Mouse (Mus musculus): ENCODE results near the gene Col1a1. TPM values are rescaled to one million over a fixed set of nuclear protein-coding genes. Genes with fewer than 3 reads are reported as not detected.
A peak's percentile ranks its signal among the peaks of the same experiment; 100 is the strongest.

Gene Col1a1
- polyA plus RNA-seq, 1 experiment from 2014 or later = 82.7 TPM

GRCm38 (mm10) chr11:94985822-94986221 lies 49.8 kb downstream of the Col1a1 start:
- H3K4me2 ChIP-seq = no peak overlapping the region
- no peaks in the 10 kb centered on the region for H3K36me3 ChIP-seq (replicated peaks)
- H3K27me3 ChIP-seq (replicated peaks) = no peaks in the 10 kb centered on the region
- peaks cover 29% of the 10 kb centered on the region for H3K4me1 ChIP-seq
- H3K9ac ChIP-seq = no peak overlapping the region
- 74% methylated on average over 5 of the region's 5 CpGs for WGBS
- H3K27ac ChIP-seq = no peak overlapping the region
- no peak overlapping the region for H3K4me3 ChIP-seq
- no peaks in the 10 kb centered on the region for H3K9me3 ChIP-seq
- no peak for ATAC-seq (replicated peaks)

- H3K27ac ChIP-seq = no peak overlapping the region
- no peak for ATAC-seq (replicated peaks)
- WGBS = 51% methylated on average over 2 of the region's 2 CpGs
These were observed 50.4 kb downstream of the Col1a1 start for GRCm38 (mm10) chr11:94986435-94986834.

GRCm38 (mm10) chr11:94987341-94987740 lies 51.3 kb downstream of the Col1a1 start:
- WGBS = 34% methylated on average over 6 of the region's 6 CpGs
- Histone ChIP-seq H3K27ac (no peak overlapping the region), H3K4me2 (no peak overlapping the region), H3K27me3 (replicated peaks) (no peaks in the 10 kb centered on the region), H3K4me1 (peaks cover 29% of the 10 kb centered on the region), H3K36me3 (replicated peaks) (no peaks in the 10 kb centered on the region), H3K9ac (no peak overlapping the region), H3K9me3 (no peaks in the 10 kb centered on the region), H3K4me3 (no peak overlapping the region)
- no peak for ATAC-seq (replicated peaks)

More at GRCm38 (mm10) chr11:94986435-94986834, 50.4 kb downstream of the Col1a1 start:
- Histone ChIP-seq H3K9me3 (no peaks in the 10 kb centered on the region), H3K4me3 (no peak overlapping the region), H3K4me2 (no peak overlapping the region), H3K27me3 (replicated peaks) (no peaks in the 10 kb centered on the region), H3K9ac (no peak overlapping the region), H3K4me1 (peaks cover 29% of the 10 kb centered on the region), H3K36me3 (replicated peaks) (no peaks in the 10 kb centered on the region)

DNA sequence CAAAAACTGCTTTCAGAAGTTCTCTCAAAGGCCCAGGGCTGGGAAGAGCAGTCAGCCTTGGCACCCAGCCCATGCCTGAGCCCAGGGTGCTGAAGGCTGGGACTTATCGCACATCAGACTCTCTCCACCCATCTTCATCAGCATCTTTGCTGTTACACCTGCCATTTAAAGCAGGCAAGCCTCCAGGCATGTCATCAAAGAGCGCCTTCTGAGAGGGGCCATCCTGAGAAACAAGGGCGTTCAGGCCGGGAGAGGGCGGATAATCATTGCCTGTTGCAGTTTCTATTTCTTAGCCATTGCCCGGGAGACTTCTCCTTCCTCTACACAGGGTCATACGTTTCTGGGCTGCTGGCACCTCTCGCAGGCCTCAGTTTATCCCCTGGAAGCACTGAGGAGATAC lies 51.8 kb downstream of the Col1a1 start:
- no peaks in the 10 kb centered on the region for H3K36me3 ChIP-seq (replicated peaks)
- H3K4me2 ChIP-seq = no peak overlapping the region
- no peak for ATAC-seq (replicated peaks)
- H3K9me3 ChIP-seq = no peaks in the 10 kb centered on the region
- 85% methylated on average over 8 of the region's 8 CpGs for WGBS
- H3K27ac ChIP-seq = no peak overlapping the region
- H3K27me3 ChIP-seq (replicated peaks) = no peaks in the 10 kb centered on the region
- no peak overlapping the region for H3K9ac ChIP-seq
- H3K4me1 ChIP-seq = peaks cover 32% of the 10 kb centered on the region
- no peak overlapping the region for H3K4me3 ChIP-seq

GRCm38 (mm10) chr11:94988780-94989561 lies 52.9 kb downstream of the Col1a1 start:
- WGBS = 20% methylated on average over 10 of the region's 10 CpGs
- Histone ChIP-seq H3K9me3 (no peaks in the 10 kb centered on the region), H3K4me3 (peak overlapping the region; percentile 97), H3K4me2 (peak overlapping the region; percentile 98), H3K4me1 (peaks cover 43% of the 10 kb centered on the region), H3K9ac (peak overlapping the region; percentile 68), H3K36me3 (replicated peaks) (no peaks in the 10 kb centered on the region), H3K27ac (peak overlapping the region; percentile 96), H3K27me3 (replicated peaks) (no peaks in the 10 kb centered on the region)
- ATAC-seq (replicated peaks) = no peak

GRCm38 (mm10) chr11:94989562-94990017 lies 53.6 kb downstream of the Col1a1 start:
- H3K9me3 ChIP-seq = no peaks in the 10 kb centered on the region
- no peaks in the 10 kb centered on the region for H3K27me3 ChIP-seq (replicated peaks)
- no peaks in the 10 kb centered on the region for H3K36me3 ChIP-seq (replicated peaks)
- WGBS = under 1% methylated on average over 12 of the region's 12 CpGs
- peak overlapping the region; percentile 97 for H3K4me3 ChIP-seq
- peak overlapping the region; percentile 96 for H3K27ac ChIP-seq
- H3K9ac ChIP-seq = peak overlapping the region; percentile 68
- ATAC-seq (replicated peaks) = peak; percentile 59
- H3K4me2 ChIP-seq = peak overlapping the region; percentile 98
- H3K4me1 ChIP-seq = peaks cover 50% of the 10 kb centered on the region

- H3K9ac ChIP-seq = peak overlapping the region; percentile 98
- 40% methylated on average over 6 of the region's 6 CpGs for WGBS
- H3K27ac ChIP-seq = peak overlapping the region; percentile 96
- H3K4me2 ChIP-seq = peak overlapping the region; percentile 98
- H3K9me3 ChIP-seq = no peaks in the 10 kb centered on the region
- H3K36me3 ChIP-seq (replicated peaks) = no peaks in the 10 kb centered on the region
- ATAC-seq (replicated peaks) = no peak
- H3K4me1 ChIP-seq = peaks cover 56% of the 10 kb centered on the region
- no peaks in the 10 kb centered on the region for H3K27me3 ChIP-seq (replicated peaks)
- H3K4me3 ChIP-seq = peak overlapping the region; percentile 97
These were observed 54.2 kb downstream of the Col1a1 start for GRCm38 (mm10) chr11:94990102-94990748.

GRCm38 (mm10) chr11:94990749-94991577 lies 54.9 kb downstream of the Col1a1 start, which contains the start of gene Ppp1r9b:
Gene Ppp1r9b, plus strand, starts transcription at chr11:94991035.
- H3K36me3 ChIP-seq (replicated peaks) = no peaks in the 10 kb centered on the region
- no peaks in the 10 kb centered on the region for H3K9me3 ChIP-seq
- peak within 1 kb of the TSS; percentile 96 for H3K27ac ChIP-seq
- under 1% methylated on average over 61 of the region's 69 CpGs for WGBS
- peak within 1 kb of the TSS; percentile 97 for H3K4me3 ChIP-seq
- H3K9ac ChIP-seq = peak within 1 kb of the TSS; percentile 98
- H3K4me1 ChIP-seq = peaks cover 63% of the 10 kb centered on the region
- ATAC-seq (replicated peaks) = peak; percentile 81
- H3K4me2 ChIP-seq = peak within 1 kb of the TSS; percentile 98
- no peaks in the 10 kb centered on the region for H3K27me3 ChIP-seq (replicated peaks)

GRCm38 (mm10) chr11:94991641-94992479 lies 55.8 kb downstream of the Col1a1 start:
- under 1% methylated on average over 98 of the region's 99 CpGs for WGBS
- H3K9ac ChIP-seq = peak overlapping the region; percentile 98
- H3K36me3 ChIP-seq (replicated peaks) = peaks cover 5% of the 10 kb centered on the region
- H3K4me1 ChIP-seq = peaks cover 67% of the 10 kb centered on the region
- H3K9me3 ChIP-seq = no peaks in the 10 kb centered on the region
- peak overlapping the region; percentile 97 for H3K4me3 ChIP-seq
- no peak; the same call in 1 of the 2 replicates for ATAC-seq (replicated peaks)
- H3K27ac ChIP-seq = peak overlapping the region; percentile 96
- peak overlapping the region; percentile 98 for H3K4me2 ChIP-seq
- no peaks in the 10 kb centered on the region for H3K27me3 ChIP-seq (replicated peaks)

DNA sequence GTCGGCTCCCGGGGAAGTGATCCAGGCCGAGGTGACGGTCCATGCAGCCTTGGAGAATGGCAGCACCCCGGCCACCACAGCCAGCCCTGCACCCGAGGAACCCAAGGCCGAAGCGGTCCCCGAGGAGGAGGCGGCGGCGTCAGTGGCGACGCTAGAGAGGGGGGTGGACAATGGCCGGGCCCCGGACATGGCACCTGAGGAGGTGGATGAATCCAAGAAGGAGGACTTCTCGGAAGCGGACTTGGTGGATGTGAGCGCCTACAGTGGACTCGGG lies 56.4 kb downstream of the Col1a1 start:
- H3K27ac ChIP-seq = peak overlapping the region; percentile 96; the same call in 1 of the 2 replicates
- peak overlapping the region; percentile 97 for H3K4me3 ChIP-seq
- H3K4me1 ChIP-seq = peaks cover 67% of the 10 kb centered on the region
- no peaks in the 10 kb centered on the region for H3K27me3 ChIP-seq (replicated peaks)
- H3K9ac ChIP-seq = peak overlapping the region; percentile 98
- WGBS = under 1% methylated on average over 20 of the region's 20 CpGs
- peaks cover 6% of the 10 kb centered on the region for H3K36me3 ChIP-seq (replicated peaks)
- no peaks in the 10 kb centered on the region for H3K9me3 ChIP-seq
- H3K4me2 ChIP-seq = peak overlapping the region; percentile 98
- no peak for ATAC-seq (replicated peaks)

- H3K27me3 ChIP-seq (replicated peaks) = no peaks in the 10 kb centered on the region
- H3K9ac ChIP-seq = peak overlapping the region; percentile 98
- 0 out of 2 replicates have a peak overlapping the region, but pooled peaks have one; percentile 96 for H3K27ac ChIP-seq
- 3% methylated on average over 22 of the region's 22 CpGs for WGBS
- H3K36me3 ChIP-seq (replicated peaks) = peaks cover 10% of the 10 kb centered on the region
- no peaks in the 10 kb centered on the region for H3K9me3 ChIP-seq
- peak overlapping the region; percentile 97 for H3K4me3 ChIP-seq
- ATAC-seq (replicated peaks) = no peak
- H3K4me2 ChIP-seq = peak overlapping the region; percentile 98
- peaks cover 69% of the 10 kb centered on the region for H3K4me1 ChIP-seq
These were observed 57.0 kb downstream of the Col1a1 start for GRCm38 (mm10) chr11:94992754-94993606.
